In the genomic region with DNA sequence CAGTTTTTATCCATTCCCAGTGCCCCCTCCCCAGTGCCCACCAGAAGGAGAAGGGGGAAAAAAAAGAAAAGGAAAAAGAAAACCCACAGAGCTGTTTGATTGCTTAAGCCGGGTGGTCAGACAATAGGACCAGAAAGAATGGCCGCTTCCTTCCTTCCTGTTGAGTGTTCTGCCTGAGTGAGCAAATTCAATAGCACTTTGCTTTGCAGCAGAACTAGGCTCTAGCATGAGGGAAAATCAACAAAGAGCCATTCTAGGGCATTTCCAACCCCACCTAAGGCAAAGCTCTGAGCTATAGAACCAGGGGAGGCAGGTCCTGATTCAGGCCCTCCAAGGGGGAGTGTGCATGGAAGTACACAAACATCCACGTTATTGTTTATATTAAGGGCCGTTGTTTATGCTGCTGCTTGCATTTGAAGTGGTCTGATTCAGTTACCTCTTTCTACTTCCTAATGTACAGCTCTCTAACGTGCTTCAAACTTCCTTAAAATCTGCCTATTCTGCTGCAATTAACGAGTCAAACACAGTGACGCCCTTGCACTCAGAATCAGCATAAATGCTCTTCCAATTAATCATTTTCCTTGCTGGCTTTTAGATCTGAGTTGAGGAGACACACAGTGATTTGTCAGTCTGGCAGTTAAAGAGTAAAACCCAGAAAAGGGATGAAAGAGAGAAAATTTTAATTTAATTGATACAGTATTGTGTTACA, we compare ENCODE assay signal across 11 mouse cellular contexts. TPM values are rescaled to one million over a fixed set of nuclear protein-coding genes. Genes with fewer than 3 reads are reported as not detected.
DNase-seq lines count a peak whose midpoint lies in the region; ATAC-seq and TF ChIP-seq lines count a peak whose summit lies in the region.
"Had no signal": no experiment of that assay in that cellular context is flagged by ENCODE, and none has a peak within 500 bp of the region (broad histone marks: within the 10 kb centered on the region; RNA-seq: fewer than 3 reads in every experiment).

No protein-coding gene starts in this region.

- no peaks in the 10 kb centered on the region for H3K9me3 ChIP-seq in lung, embryonic 15.5 days
- H3K9me3 ChIP-seq in embryonic facial prominence, embryonic 12.5 days, result no peaks in the 10 kb centered on the region
- no peaks in the 10 kb centered on the region for H3K9me3 ChIP-seq in hindbrain, postnatal 0 days (ENCODE audit: low read length)

- no peak overlapping the region for H3K4me2 ChIP-seq in lung, embryonic 15.5 days
- no peak overlapping the region for H3K4me2 ChIP-seq in embryonic facial prominence, embryonic 12.5 days (replicated peaks)
- H3K4me2 ChIP-seq in hindbrain, postnatal 0 days (ENCODE audit: low read depth, low read length), result no peak overlapping the region

- no peak for TF ChIP-seq CTCF in hindbrain, postnatal 0 days (IDR thresholded peaks at IDR 0.05; ENCODE audit: low read depth)

- H3K27ac ChIP-seq in lung, embryonic 15.5 days, result peak overlapping the region; percentile 32; the same call in 1 of the 2 replicates
- no peak overlapping the region for H3K27ac ChIP-seq in embryonic facial prominence, embryonic 12.5 days
- peak overlapping the region; percentile 22; the same call in 1 of the 2 replicates for H3K27ac ChIP-seq in hindbrain, postnatal 0 days

- H3K27me3 ChIP-seq in lung, embryonic 15.5 days, result no peaks in the 10 kb centered on the region
- H3K27me3 ChIP-seq in embryonic facial prominence, embryonic 12.5 days, result no peaks in the 10 kb centered on the region
- no peaks in the 10 kb centered on the region for H3K27me3 ChIP-seq in hindbrain, postnatal 0 days (ENCODE audit: insufficient read depth, low read length)
- H3K27me3 ChIP-seq: megakaryocyte, embryonic 14.5 days had no signal

- DNase-seq in lung, postnatal 4 days, result no peak
- DNase-seq in hindbrain, postnatal 0 days (ENCODE audit: low spot score), result peak; percentile 32
- peak; percentile 96 for DNase-seq in retina, postnatal 1 day
- DNase-seq in adrenal gland, postnatal 25 days, result no peak
- DNase-seq in left cerebral cortex, postnatal 10 days (ENCODE audit: extremely low spot score in 1 of 2, low spot score in 2 of 2), result no peak
- DNase-seq in gastrocnemius, postnatal 4 days (ENCODE audit: low spot score in 2 of 2), result no peak
- DNase-seq: cerebellum, adult 18-20 months; gastrocnemius, postnatal 36 days had no signal

- H3K4me3 ChIP-seq in lung, embryonic 15.5 days, result no peak overlapping the region
- H3K4me3 ChIP-seq in embryonic facial prominence, embryonic 12.5 days, result no peak overlapping the region
- no peak overlapping the region for H3K4me3 ChIP-seq in hindbrain, postnatal 0 days (ENCODE audit: low read length)
- H3K4me3 ChIP-seq: megakaryocyte, embryonic 14.5 days had no signal

- intact Hi-C loops in left cerebral cortex, postnatal 10 days (cut with DNase I), result no loop called here

- WGBS in lung, embryonic 15.5 days, result 29% methylated on average over 7 of the region's 7 CpGs
- WGBS in embryonic facial prominence, embryonic 12.5 days, result 21% methylated on average over 7 of the region's 7 CpGs
- 10% methylated on average over 7 of the region's 7 CpGs for WGBS in hindbrain, postnatal 0 days

- H3K36me3 ChIP-seq in lung, embryonic 15.5 days, result no peaks in the 10 kb centered on the region
- H3K36me3 ChIP-seq in embryonic facial prominence, embryonic 12.5 days, result no peaks in the 10 kb centered on the region
- no peaks in the 10 kb centered on the region for H3K36me3 ChIP-seq in hindbrain, postnatal 0 days (ENCODE audit: insufficient read depth, low read length)

- peaks cover 6% of the 10 kb centered on the region for H3K4me1 ChIP-seq in lung, embryonic 15.5 days
- no peaks in the 10 kb centered on the region for H3K4me1 ChIP-seq in embryonic facial prominence, embryonic 12.5 days
- H3K4me1 ChIP-seq in hindbrain, postnatal 0 days (ENCODE audit: insufficient read depth, low read length), result no peaks in the 10 kb centered on the region

- peak; percentile 11; the same call in 1 of the 2 replicates for ATAC-seq in lung, embryonic 15.5 days (ENCODE audit: borderline replicate concordance, extremely low read depth, low FRiP score, low TSS enrichment)
- ATAC-seq in embryonic facial prominence, embryonic 12.5 days (ENCODE audit: insufficient number of reproducible peaks, insufficient read depth, low FRiP score, low TSS enrichment), result peak; percentile 64; the same call in 1 of the 2 replicates
- peak; percentile 64 for ATAC-seq in hindbrain, postnatal 0 days

- no peak overlapping the region for H3K9ac ChIP-seq in lung, embryonic 15.5 days
- H3K9ac ChIP-seq in embryonic facial prominence, embryonic 12.5 days, result no peak overlapping the region
- H3K9ac ChIP-seq in hindbrain, postnatal 0 days (replicated peaks; ENCODE audit: low read length), result no peak overlapping the region

RNA-seq across cellular contexts. Expression of a gene that starts 45.1 kb away (rescaled TPM):
- polyA plus RNA-seq in lung, embryonic 15.5 days (2015; fragmentation: Nextera tagmentation; extraction: Ambion mirVana), result 43.9 and 47.4 TPM in 2 replicates
- polyA plus RNA-seq in embryonic facial prominence, embryonic 12.5 days (2016; fragmentation: Nextera tagmentation; extraction: Ambion mirVana), result 50.7 and 53.5 TPM in 2 replicates
- 33.5 and 38.4 TPM in 2 replicates for total RNA-seq in hindbrain, postnatal 0 days (2014; rRNA removed)
- 61.7 and 71.4 TPM in 2 replicates for polyA plus RNA-seq in hindbrain, postnatal 0 days (2015; fragmentation: Nextera tagmentation; extraction: Ambion mirVana)
- total RNA-seq in adrenal gland, postnatal 25 days (2021), result 33.7 and 43.4 TPM in 2 replicates
- total RNA-seq in left cerebral cortex, postnatal 10 days (2021), result 10 to 100 TPM; 63.5 to 70.8 TPM
- total RNA-seq in gastrocnemius, postnatal 4 days (2021), result 10 to 100 TPM; 65.9 to 67.3 TPM

Comparison
In these comparisons a context has a peak if more than half of its experiments do, and no peak if none do; other contexts are left out.
1. ATAC-seq: peak in every context shown above with its lines; median percentile 64 in embryonic facial prominence, embryonic 12.5 days; 64 in hindbrain, postnatal 0 days; 11 in lung, embryonic 15.5 days.
2. DNase-seq: peak in hindbrain, postnatal 0 days (single experiment) and retina, postnatal 1 day (single experiment); none in lung, postnatal 4 days (0 of 2), adrenal gland, postnatal 25 days (single experiment), left cerebral cortex, postnatal 10 days (0 of 2) and gastrocnemius, postnatal 4 days (0 of 2).